Mouse (Mus musculus): Measurements from ENCODE around the gene Rnf185.

The Rnf185 gene

GRCm38 (mm10) chr11:3443091-3443490 is 9.1 kb downstream of the Rnf185 start:
- DNase-seq (ENCODE audit: low read depth, low spot score): no peak

- DNase-seq (ENCODE audit: low read depth, low spot score): no peak
These were observed 9.5 kb downstream of the Rnf185 start for GRCm38 (mm10) chr11:3442677-3443076.

- DNase-seq (ENCODE audit: low read depth, low spot score): no peak
These were observed 10.3 kb downstream of the Rnf185 start for GRCm38 (mm10) chr11:3441696-3442443.

GRCm38 (mm10) chr11:3437621-3438020 is 14.5 kb downstream of the Rnf185 start:
- no peak for DNase-seq (ENCODE audit: low read depth, low spot score)

- DNase-seq (ENCODE audit: low read depth, low spot score): no peak
These were observed 18.4 kb downstream of the Rnf185 start for GRCm38 (mm10) chr11:3433809-3434208.

GRCm38 (mm10) chr11:3431976-3432603 is 20.1 kb downstream of the Rnf185 start:
- DNase-seq (ENCODE audit: low read depth, low spot score): no peak

GRCm38 (mm10) chr11:3431515-3431914 is 20.6 kb downstream of the Rnf185 start:
- DNase-seq (ENCODE audit: low read depth, low spot score): no peak

GRCm38 (mm10) chr11:3428632-3429031 is 23.5 kb downstream of the Rnf185 start:
- DNase-seq (ENCODE audit: low read depth, low spot score): no peak

GRCm38 (mm10) chr11:3427697-3428230 is 24.4 kb downstream of the Rnf185 start:
- no peak for DNase-seq (ENCODE audit: low read depth, low spot score)

GRCm38 (mm10) chr11:3422242-3422641 is 29.9 kb downstream of the Rnf185 start:
- DNase-seq (ENCODE audit: low read depth, low spot score): no peak

- no peak for DNase-seq (ENCODE audit: low read depth, low spot score)
These were observed 33.4 kb downstream of the Rnf185 start for GRCm38 (mm10) chr11:3418741-3419140.

GRCm38 (mm10) chr11:3417795-3418194 is 34.4 kb downstream of the Rnf185 start:
- DNase-seq (ENCODE audit: low read depth, low spot score): no peak

GRCm38 (mm10) chr11:3416399-3416798 is 35.8 kb downstream of the Rnf185 start:
- DNase-seq (ENCODE audit: low read depth, low spot score): no peak

- DNase-seq (ENCODE audit: low read depth, low spot score): no peak
These were observed 40.1 kb downstream of the Rnf185 start for GRCm38 (mm10) chr11:3412111-3412510.

- peak; percentile 85 for DNase-seq (ENCODE audit: low read depth, low spot score)
These were observed 43.0 kb downstream of the Rnf185 start, which contains the start of gene Limk2 for GRCm38 (mm10) chr11:3408997-3409732. Gene Limk2 (minus strand): TSS chr11:3409189.

- DNase-seq (ENCODE audit: low read depth, low spot score): no peak
These were observed 43.8 kb downstream of the Rnf185 start for GRCm38 (mm10) chr11:3408131-3408996.

GRCm38 (mm10) chr11:3404287-3405047 is 47.7 kb downstream of the Rnf185 start:
- DNase-seq (ENCODE audit: low read depth, low spot score): no peak

- no peak for DNase-seq (ENCODE audit: low read depth, low spot score)
These were observed 49.1 kb downstream of the Rnf185 start for GRCm38 (mm10) chr11:3403024-3403423.

GRCm38 (mm10) chr11:3398318-3398717 is 53.8 kb downstream of the Rnf185 start:
- DNase-seq (ENCODE audit: low read depth, low spot score): no peak

GRCm38 (mm10) chr11:3396562-3396961 is 55.6 kb downstream of the Rnf185 start:
- no peak for DNase-seq (ENCODE audit: low read depth, low spot score)
